Mouse (Mus musculus): ENCODE data around the gene Paqr7.

Gene Paqr7

GRCm38 (mm10) chr4:134534124-134534886 lies 37.8 kb downstream of the Paqr7 start:
- DNase-seq (ENCODE audit: extremely low read depth, low read depth, low spot score): no peak

GRCm38 (mm10) chr4:134534932-134535786 lies 38.7 kb downstream of the Paqr7 start, which contains the start of gene Mtfr1l:
Mtfr1l (minus strand) TSS chr4:134535387.
- DNase-seq (ENCODE audit: extremely low read depth, low read depth, low spot score): peak; percentile 36

- DNase-seq (ENCODE audit: extremely low read depth, low read depth, low spot score): peak; percentile 97
Observed at GRCm38 (mm10) chr4:134535787-134536151, 39.3 kb downstream of the Paqr7 start.

- DNase-seq (ENCODE audit: extremely low read depth, low read depth, low spot score): no peak
Observed at GRCm38 (mm10) chr4:134538997-134539580, 42.6 kb downstream of the Paqr7 start.

DNA sequence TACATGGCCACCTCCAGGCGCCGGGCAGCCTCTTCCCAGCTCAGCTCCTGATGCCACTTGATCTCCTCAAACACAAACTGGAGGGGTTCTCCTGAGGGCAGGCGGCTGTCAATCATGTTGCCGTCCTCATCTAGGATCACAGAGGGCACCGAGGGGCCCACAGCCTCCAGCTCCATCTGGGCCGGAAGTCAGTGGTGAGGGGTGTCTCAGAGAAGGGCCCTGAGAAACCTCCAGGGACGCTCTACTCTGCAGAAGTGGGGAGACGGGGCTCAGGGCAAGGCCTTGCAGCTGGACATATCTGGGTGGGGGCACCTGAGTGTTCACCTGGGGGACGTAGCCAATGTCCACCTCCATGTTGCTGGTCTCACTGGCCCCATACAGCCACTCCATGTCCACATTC lies 46.2 kb downstream of the Paqr7 start:
- no peak for DNase-seq (ENCODE audit: extremely low read depth, low read depth, low spot score)

GRCm38 (mm10) chr4:134543261-134543660 lies 46.8 kb downstream of the Paqr7 start:
- DNase-seq (ENCODE audit: extremely low read depth, low read depth, low spot score): no peak

DNA sequence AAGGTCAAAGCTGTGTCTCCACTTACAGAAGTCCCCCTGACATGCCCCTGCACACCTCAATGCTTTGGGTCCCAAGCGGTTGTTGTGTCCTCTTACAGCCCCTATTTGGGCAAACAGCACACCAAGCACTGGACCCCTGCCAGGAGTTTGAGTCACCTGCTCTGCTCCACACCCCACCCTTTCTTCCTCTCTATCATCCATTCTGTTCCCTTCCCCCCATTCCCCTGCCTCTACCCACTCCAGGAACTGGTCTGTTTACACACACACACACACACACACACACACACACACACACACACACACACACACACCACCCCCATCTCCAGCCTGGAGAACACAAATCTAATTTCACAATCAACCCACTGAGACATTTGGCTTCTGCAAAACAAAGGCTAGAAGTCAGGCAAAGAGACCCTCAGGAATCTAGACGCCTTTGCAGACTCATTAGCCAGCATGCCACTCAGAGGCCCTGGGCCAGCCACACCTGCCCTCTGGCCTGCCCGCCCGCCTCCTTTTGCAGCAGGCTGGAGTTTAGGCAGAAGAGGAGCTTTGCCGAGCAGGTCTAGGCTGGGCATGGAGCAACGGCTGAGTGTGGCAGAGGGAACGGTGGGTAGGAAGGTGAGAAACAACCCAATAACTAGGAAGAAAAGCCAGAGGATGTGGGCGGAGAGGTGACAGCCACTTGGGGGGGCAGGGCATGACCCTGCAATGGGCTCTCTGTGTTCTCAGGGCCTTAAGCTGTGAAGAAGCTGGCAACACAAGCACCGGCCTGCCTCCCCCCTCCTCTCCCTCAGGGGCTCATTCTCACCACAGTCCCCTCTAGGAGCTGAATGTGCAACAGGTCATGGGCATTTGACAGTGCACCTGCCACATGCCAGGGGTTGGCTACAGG lies 50.6 kb downstream of the Paqr7 start:
- no peak for DNase-seq (ENCODE audit: extremely low read depth, low read depth, low spot score)

GRCm38 (mm10) chr4:134548169-134548938 lies 51.9 kb downstream of the Paqr7 start:
- DNase-seq (ENCODE audit: extremely low read depth, low read depth, low spot score): no peak

DNA sequence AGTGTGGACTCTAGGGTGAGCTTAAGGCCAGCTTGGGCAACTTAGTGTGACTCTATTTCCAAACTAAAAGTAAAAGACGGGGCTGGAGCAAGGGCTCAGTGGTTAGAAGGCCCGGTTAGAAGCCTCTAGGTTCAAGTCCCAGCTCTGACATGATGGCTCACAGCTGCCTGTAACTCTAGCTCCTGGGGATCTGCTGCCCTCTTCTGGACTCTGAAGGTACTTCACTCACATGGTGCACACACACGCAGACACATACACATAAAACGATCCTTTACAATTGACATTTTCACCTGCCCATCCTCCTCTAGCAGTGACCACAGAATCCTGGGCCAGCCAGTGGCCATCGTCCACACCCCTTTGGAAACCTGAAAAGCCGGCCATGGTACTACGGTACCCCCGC lies 53.4 kb downstream of the Paqr7 start:
- DNase-seq (ENCODE audit: extremely low read depth, low read depth, low spot score): no peak

- no peak for DNase-seq (ENCODE audit: extremely low read depth, low read depth, low spot score)
Observed at GRCm38 (mm10) chr4:134551494-134552316, 55.2 kb downstream of the Paqr7 start, which contains the start of gene Selenon. Selenon (minus strand) TSS chr4:134552166.

DNA sequence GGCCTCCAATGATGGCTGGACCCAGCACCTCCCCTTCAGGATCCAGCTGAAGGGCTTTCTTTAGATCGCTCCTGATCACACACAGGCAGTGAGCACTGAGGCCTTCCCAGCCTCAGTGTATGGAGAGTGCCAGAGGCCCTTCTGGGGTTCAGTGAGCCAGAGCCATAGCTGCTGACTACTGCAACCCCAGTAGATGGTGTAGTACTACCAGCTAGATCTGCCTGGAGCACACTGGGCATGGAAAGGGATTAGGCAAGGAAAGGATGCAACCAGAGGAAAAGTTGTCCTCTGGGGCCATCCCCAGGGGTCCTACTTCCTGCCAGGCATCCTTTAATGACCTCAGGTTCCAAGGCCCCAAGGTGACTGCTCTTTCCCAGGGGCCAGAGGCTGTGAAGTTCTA lies 57.1 kb downstream of the Paqr7 start:
- DNase-seq (ENCODE audit: extremely low read depth, low read depth, low spot score): no peak

- no peak for DNase-seq (ENCODE audit: extremely low read depth, low read depth, low spot score)
Observed at GRCm38 (mm10) chr4:134555956-134556580, 59.6 kb downstream of the Paqr7 start.

GRCm38 (mm10) chr4:134557626-134558249 lies 61.2 kb downstream of the Paqr7 start:
- DNase-seq (ENCODE audit: extremely low read depth, low read depth, low spot score): no peak

GRCm38 (mm10) chr4:134558570-134559113 lies 62.1 kb downstream of the Paqr7 start:
- DNase-seq (ENCODE audit: extremely low read depth, low read depth, low spot score): no peak

GRCm38 (mm10) chr4:134559154-134559553 lies 62.7 kb downstream of the Paqr7 start:
- DNase-seq (ENCODE audit: extremely low read depth, low read depth, low spot score): no peak

Measured in fat pad, adult 2 months (tissue).